Mouse (Mus musculus): ENCODE measurements around the gene Olfr948.

The Olfr948 gene

GRCm38 (mm10) chr9:39325945-39326344 is at the start of gene Olfr948:
Gene Olfr948 (minus strand): TSS chr9:39326045.
- DNase-seq (ENCODE audit: low spot score): no peak

GRCm38 (mm10) chr9:39287136-39287535 is 38.7 kb downstream of the Olfr948 start:
- no peak for DNase-seq (ENCODE audit: low spot score)

GRCm38 (mm10) chr9:39276718-39277117 is 49.1 kb downstream of the Olfr948 start, which contains the start of gene Olfr945:
Gene Olfr945 (minus strand): TSS chr9:39276818.
- DNase-seq (ENCODE audit: low spot score): no peak

Measured in layer of hippocampus, adult 11-12 months (tissue).